Mouse (Mus musculus) brain, embryonic 14.5 days (tissue): Measurements from ENCODE around the gene Strada. TPM values are rescaled to one million over a fixed set of nuclear protein-coding genes. Genes with fewer than 3 reads are reported as not detected.

ENCODE experiments used
- DNase-seq: peaks from one replicate; pipeline ENCODE4 v3.0.0-alpha.2; 2011; ENCODE audit warnings: low read depth
- CTCF ChIP-seq: fragments of 200-500 bp; IDR thresholded peaks from 2 replicates; pipeline ENCODE4 v1.5.1; 2012; ENCODE audit warnings: inconsistent platforms, mild to moderate bottlenecking, moderate library complexity, borderline replicate concordance; ENCODE audit not compliant: insufficient read depth, insufficient read length; ENCODE audit errors: extremely low read depth
- POLR2A ChIP-seq: fragments of 200-500 bp; IDR thresholded peaks from 2 replicates; pipeline ENCODE4 v1.6.1; 2012; ENCODE audit warnings: mild to moderate bottlenecking, inconsistent platforms, borderline replicate concordance; ENCODE audit not compliant: poor library complexity, insufficient read depth, insufficient read length, severe bottlenecking; ENCODE audit errors: extremely low read depth
- polyA plus RNA-seq: library from polyadenylated mRNA; depleted of rRNA; stranded (reverse); fragments of >200 nt; gene quantifications from 2 replicates; pipeline ENCODE4 v1.2.3, GENCODE M21; 2012; rRNA removed

Gene Strada
- polyA plus RNA-seq, 1 experiment, result 54.3 TPM

DNA sequence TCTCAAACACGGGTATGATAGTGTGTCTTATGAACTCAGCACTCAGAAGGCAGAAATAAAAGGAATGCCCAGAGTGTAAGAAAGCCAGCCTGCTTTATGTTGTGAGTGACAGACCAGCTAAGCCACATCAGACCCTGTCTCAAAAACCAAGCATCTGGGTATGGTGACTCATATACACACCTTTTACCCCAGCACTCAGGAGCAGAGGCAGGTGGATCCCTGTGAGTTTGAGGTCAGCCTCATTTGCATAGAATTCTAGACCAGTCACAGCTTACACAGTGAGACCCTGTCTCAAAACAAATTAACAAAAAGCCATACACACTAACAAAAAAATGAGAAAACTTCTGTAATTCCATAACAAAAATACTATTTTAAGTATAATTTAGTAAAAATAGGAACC, 76.1 kb downstream of the Strada start:
- TF ChIP-seq CTCF (no peak), POLR2A (no peak)
- no peak for DNase-seq

DNA sequence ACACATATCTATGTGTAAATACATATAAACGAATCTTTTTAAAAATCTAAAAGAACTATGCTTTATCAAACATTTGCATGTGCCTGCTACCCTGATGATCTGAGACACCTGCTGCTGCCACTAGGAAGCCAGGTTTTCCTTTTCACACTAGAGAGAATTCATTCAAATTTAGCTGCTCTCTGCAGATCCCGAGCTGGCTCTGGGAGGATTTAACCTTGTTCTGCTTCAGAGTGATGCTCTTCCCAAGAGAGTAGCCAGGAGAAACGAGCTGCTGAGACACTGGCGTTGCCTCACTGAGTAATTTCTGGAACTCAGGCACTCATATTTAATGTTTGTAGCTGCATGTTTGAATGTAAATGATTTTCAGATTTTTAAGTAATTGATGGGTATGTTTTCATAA, 77.2 kb downstream of the Strada start:
- no peak for DNase-seq
- no peak for TF ChIP-seq CTCF
- TF ChIP-seq POLR2A, result no peak

DNA sequence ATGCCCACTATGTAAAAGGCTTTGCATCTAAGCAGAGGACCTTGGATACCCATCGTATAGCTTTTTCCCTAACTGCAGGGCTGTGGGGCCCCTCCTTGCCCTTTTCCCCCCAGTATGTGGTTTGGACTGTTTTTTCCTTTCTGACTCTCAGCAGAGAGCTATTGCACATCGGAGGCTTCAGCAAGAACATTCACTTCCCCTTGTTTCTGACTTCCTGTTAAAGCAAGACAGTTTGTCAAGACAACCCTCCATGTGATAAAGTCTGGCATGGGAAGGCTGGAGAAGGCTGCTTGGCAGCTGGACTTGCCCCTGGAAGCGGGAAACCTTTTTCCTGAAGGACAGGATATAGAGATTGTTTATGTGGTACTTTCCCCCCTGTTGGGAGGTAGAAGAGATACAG, 79.2 kb downstream of the Strada start:
- no peak for DNase-seq
- no peak for TF ChIP-seq CTCF
- no peak for TF ChIP-seq POLR2A

DNA sequence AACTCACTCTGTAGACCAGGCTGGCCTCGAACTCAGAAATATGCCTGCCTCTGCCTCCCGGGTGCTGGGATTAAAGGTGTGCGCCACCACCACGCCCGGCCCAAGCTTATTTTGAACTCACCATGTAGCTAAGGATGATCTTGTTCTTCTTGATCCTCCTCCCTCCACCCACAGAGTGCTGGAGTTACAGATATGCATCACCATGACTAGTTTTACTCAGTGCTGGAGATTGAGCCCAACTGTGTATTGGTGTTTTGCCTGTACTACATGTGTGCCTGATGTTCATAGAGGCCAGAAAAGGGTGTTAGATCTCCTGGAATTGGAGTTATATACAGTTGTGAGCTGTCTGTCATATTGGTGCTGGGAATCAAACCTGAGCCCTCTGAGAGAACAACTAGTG, 79.7 kb downstream of the Strada start:
- no peak for DNase-seq
- TF ChIP-seq POLR2A (no peak), CTCF (no peak)

Other genes starting within 250 kb of the Strada start
- gene Cyb561, start 248.8 kb downstream of the Strada start, polyA plus RNA-seq, result 33.0 and 36.9 TPM in 2 replicates
- 4.9 and 8.9 TPM in 2 replicates for gene Ace, start 234.2 kb downstream of the Strada start, polyA plus RNA-seq
- not detected in 2 replicates for gene Ace3, start 207.5 kb downstream of the Strada start, polyA plus RNA-seq
- 1.2 and 2.1 TPM in 2 replicates for gene Kcnh6, start 194.0 kb downstream of the Strada start, polyA plus RNA-seq
- gene Dcaf7, start 165.3 kb downstream of the Strada start, polyA plus RNA-seq, result 141 and 173 TPM in 2 replicates
- 12.6 and 13.4 TPM in 2 replicates for gene Taco1, start 136.1 kb downstream of the Strada start, polyA plus RNA-seq
- 33.1 and 33.5 TPM in 2 replicates for gene Map3k3, start 117.6 kb downstream of the Strada start, polyA plus RNA-seq
- 0.77 TPM in 1 of 2 replicates, not detected in the other for gene Gm10840, start 41.3 kb downstream of the Strada start, polyA plus RNA-seq
- gene Limd2, start 41.3 kb downstream of the Strada start, polyA plus RNA-seq, result 128 and 134 TPM in 2 replicates
- 44.1 and 54.9 TPM in 2 replicates for gene Ccdc47, start 14.2 kb upstream of the Strada start, polyA plus RNA-seq
- 41.1 and 56.8 TPM in 2 replicates for gene Ddx42, start 14.8 kb upstream of the Strada start, polyA plus RNA-seq
- gene Ftsj3, start 53.9 kb upstream of the Strada start, polyA plus RNA-seq, result 30.1 and 31.5 TPM in 2 replicates
- gene Psmc5, start 54.0 kb upstream of the Strada start, polyA plus RNA-seq, result 162 and 165 TPM in 2 replicates
- gene Smarcd2, start 70.8 kb upstream of the Strada start, polyA plus RNA-seq, result 37.3 and 51.0 TPM in 2 replicates
- gene Tcam1, start 74.5 kb upstream of the Strada start, polyA plus RNA-seq, result 0.15 and 0.23 TPM in 2 replicates
- gene Gh, start 99.7 kb upstream of the Strada start, polyA plus RNA-seq, result not detected in 2 replicates
- gene Cd79b, start 112.6 kb upstream of the Strada start, polyA plus RNA-seq, result 0.48 and 0.62 TPM in 2 replicates
- 0.01 and 0.07 TPM in 2 replicates for gene Scn4a, start 151.1 kb upstream of the Strada start, polyA plus RNA-seq
- gene Prr29, start 163.3 kb upstream of the Strada start, polyA plus RNA-seq, result not detected in 2 replicates
- gene Icam2, start 185.9 kb upstream of the Strada start, polyA plus RNA-seq, result 11.5 and 11.9 TPM in 2 replicates